Mouse (Mus musculus) olfactory bulb, adult 2 months (tissue): ENCODE measurements around the gene Rfx8.

Source experiments
- CTCF ChIP-seq: fragments of 200-500 bp; IDR thresholded peaks from 2 replicates; pipeline ENCODE4 v1.5.1; 2012; ENCODE audit warnings: low read depth, mild to moderate bottlenecking, low read length, moderate library complexity; ENCODE audit not compliant: insufficient read depth
- POLR2A ChIP-seq: fragments of 200-500 bp; IDR thresholded peaks from 2 replicates; pipeline ENCODE4 v1.6.1; 2012; ENCODE audit warnings: mild to moderate bottlenecking, low read depth, low read length, moderate library complexity; ENCODE audit not compliant: insufficient read depth

DNA sequence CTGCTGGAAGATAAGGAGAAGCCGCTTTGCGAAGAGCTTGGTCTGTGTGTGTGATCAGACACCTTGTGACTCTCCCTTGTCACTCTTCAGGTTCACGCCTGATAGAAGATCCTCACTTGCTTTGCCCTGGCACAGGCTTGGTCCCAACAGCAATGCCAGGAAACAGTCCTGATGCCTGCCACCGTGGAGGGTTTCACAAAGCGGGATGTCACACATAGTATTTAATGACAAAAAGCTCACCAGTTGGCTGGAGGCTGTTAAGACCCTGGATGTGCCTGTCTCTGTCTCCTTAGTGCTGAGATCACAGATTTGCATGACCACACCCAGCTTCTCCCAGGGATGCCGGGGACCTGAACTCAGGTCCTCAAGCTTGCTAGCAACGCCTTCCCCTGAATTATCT, 5.2 kb downstream of the Rfx8 start:
- TF ChIP-seq CTCF = no peak
- TF ChIP-seq POLR2A = no peak
